Mouse (Mus musculus) stomach, postnatal 0 days (tissue): ENCODE results near the gene Abcb6. TPM values are rescaled to one million over a fixed set of nuclear protein-coding genes. Genes with fewer than 3 reads are reported as not detected.
A peak's percentile ranks its signal among the peaks of the same experiment; 100 is the strongest.

Experiments
- ATAC-seq: fragments of 200-750 bp; cut with Nextera tagmentation; 2 replicates; pipeline ENCODE4 v1.8.0; 2017; ENCODE audit not compliant: low FRiP score, low TSS enrichment
- DNase-seq: peaks from one replicate; pipeline ENCODE4 v3.0.0-alpha.2; 2016; ENCODE audit warnings: low spot score
- H3K27ac ChIP-seq: fragments of 300-500 bp; sonication (generic); replicated peaks from 2 replicates; pipeline ENCODE4 v1.5.1; 2014; ENCODE audit warnings: mild to moderate bottlenecking, control low read depth
- H3K27me3 ChIP-seq: fragments of 300-500 bp; sonication (generic); 2 replicates; pipeline ENCODE4 v1.6.1; 2014; ENCODE audit warnings: low read length; ENCODE audit not compliant: control insufficient read depth, insufficient read depth
- H3K36me3 ChIP-seq: fragments of 300-500 bp; sonication (generic); 2 replicates; pipeline ENCODE4 v1.6.1; 2014; ENCODE audit warnings: low read length, mixed read lengths; ENCODE audit not compliant: control insufficient read depth, insufficient read depth
- H3K4me1 ChIP-seq: fragments of 300-500 bp; sonication (generic); replicated peaks from 2 replicates; pipeline ENCODE4 v1.6.1; 2014; ENCODE audit warnings: antibody characterized with exemption; ENCODE audit not compliant: control insufficient read depth, insufficient read depth
- H3K4me2 ChIP-seq: fragments of 300-500 bp; sonication (generic); replicated peaks from 2 replicates; pipeline ENCODE4 v1.6.1; 2014; ENCODE audit warnings: low read depth, mild to moderate bottlenecking, control low read depth, moderate library complexity
- H3K4me3 ChIP-seq: fragments of 300-500 bp; sonication (generic); 2 replicates; pipeline ENCODE4 v1.5.1; 2014; ENCODE audit warnings: low read depth, low read length, control low read depth
- H3K9ac ChIP-seq: fragments of 300-500 bp; sonication (generic); 2 replicates; pipeline ENCODE4 v1.6.1; 2014; ENCODE audit warnings: mild to moderate bottlenecking, low read length, control low read depth, mixed read lengths
- H3K9me3 ChIP-seq: fragments of 300-500 bp; sonication (generic); 2 replicates; pipeline ENCODE4 v1.6.1; 2016; ENCODE audit warnings: low read length; ENCODE audit not compliant: control insufficient read depth
- CTCF ChIP-seq: IDR thresholded peaks from 2 replicates; pipeline ENCODE4 v1.5.1; 2016; ENCODE audit warnings: antibody characterized with exemption, low read depth, mild to moderate bottlenecking, moderate library complexity
- EP300 ChIP-seq: optimal IDR thresholded peaks from 2 replicates; pipeline ENCODE3; 2016; ENCODE audit warnings: antibody characterized with exemption
- WGBS: fragments of 180-500 bp; shearing (Covaris S2); extraction: QIAGEN DNeasy Blood & Tissue Kit; methylation state at CpG from one replicate; pipeline ENCODE4 v1.1.7; 2014; 5-methylcytosine and 5-hydroxymethylcytosine counted together
- polyA plus RNA-seq: library from polyadenylated mRNA; unstranded; fragments of >200 nt; fragmentation: Nextera tagmentation; extraction: Ambion mirVana; gene quantifications from 2 replicates; pipeline ENCODE4 v1.2.1, GENCODE M21; 2015

The Abcb6 gene
- polyA plus RNA-seq, 1 experiment from 2014 or later: 20.9 TPM

DNA sequence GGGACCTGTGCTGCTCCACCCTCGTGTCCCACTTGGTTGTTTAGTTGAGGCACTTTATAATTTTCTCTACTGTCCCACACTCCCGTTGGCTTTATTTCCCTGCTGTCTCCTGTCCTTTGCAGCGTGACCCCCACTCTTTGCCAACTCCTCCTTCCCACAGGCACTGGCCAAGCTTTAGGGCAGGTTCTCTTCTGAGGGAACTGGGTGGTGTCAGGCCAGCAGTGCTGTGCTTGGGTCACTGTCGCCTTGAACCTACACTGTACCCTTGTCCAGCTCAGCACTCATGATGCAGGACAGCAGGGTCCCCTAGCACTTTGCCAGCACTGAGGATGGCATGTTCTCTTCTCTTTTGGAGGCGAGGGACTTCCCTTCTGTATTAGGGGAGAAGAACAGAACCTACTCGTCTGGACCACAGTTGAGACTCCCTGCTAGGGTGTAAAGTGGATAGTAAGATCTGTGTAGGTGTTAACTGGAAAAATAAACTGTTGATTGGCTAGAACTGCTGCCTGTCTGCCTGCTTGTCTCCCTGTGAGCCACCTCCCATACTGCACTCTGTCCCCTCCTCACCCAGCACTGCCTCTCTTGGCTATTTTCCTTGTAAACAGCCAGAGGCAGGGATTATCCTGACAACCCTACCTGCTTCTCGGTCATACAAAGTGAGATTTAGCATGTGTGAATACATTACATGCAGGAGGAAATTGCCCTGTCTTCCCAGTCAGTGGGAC is 32.6 kb downstream of the Abcb6 start:
- H3K4me2 ChIP-seq: no peak overlapping the region
- peaks cover 34% of the 10 kb centered on the region for H3K36me3 ChIP-seq
- no peak overlapping the region for H3K9ac ChIP-seq
- H3K27ac ChIP-seq: no peak overlapping the region
- no peaks in the 10 kb centered on the region for H3K9me3 ChIP-seq
- DNase-seq: no peak
- WGBS: 77% methylated on average over 7 of the region's 7 CpGs
- no peak for ATAC-seq
- TF ChIP-seq CTCF: no peak
- no peak for TF ChIP-seq EP300
- 0 out of 2 replicates have a peak, but pooled peaks cover 3% of the 10 kb centered on the region for H3K4me1 ChIP-seq
- H3K4me3 ChIP-seq: no peak overlapping the region
- no peaks in the 10 kb centered on the region for H3K27me3 ChIP-seq

DNA sequence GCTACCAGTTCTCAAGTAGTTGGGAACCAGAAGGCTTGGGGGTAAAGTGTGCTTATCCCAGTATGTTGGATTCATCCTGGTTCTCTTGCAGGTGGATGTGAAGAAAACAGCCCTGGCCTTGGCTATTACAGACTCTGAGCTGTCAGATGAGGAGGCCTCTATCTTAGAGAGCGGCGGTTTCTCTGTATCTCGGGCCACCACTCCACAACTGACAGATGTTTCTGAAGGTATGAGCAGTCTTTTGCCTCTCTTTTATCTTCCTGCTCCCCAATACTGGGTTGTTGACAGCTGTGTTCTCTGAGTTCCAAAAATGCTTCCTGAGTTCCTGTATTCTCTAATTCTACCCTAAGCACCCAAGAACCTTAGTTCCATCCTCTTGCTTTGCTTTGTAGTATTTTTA is 34.6 kb downstream of the Abcb6 start:
- H3K27me3 ChIP-seq: no peaks in the 10 kb centered on the region
- H3K9ac ChIP-seq: no peak overlapping the region
- no peak overlapping the region for H3K27ac ChIP-seq
- H3K36me3 ChIP-seq: peaks cover 33% of the 10 kb centered on the region
- no peak overlapping the region for H3K4me3 ChIP-seq
- H3K9me3 ChIP-seq: no peaks in the 10 kb centered on the region
- ATAC-seq (no peak), DNase-seq (no peak)
- H3K4me2 ChIP-seq: no peak overlapping the region
- WGBS: 96% methylated on average over 3 of the region's 3 CpGs
- 0 out of 2 replicates have a peak, but pooled peaks cover 3% of the 10 kb centered on the region for H3K4me1 ChIP-seq
- TF ChIP-seq EP300 (no peak), CTCF (no peak)

DNA sequence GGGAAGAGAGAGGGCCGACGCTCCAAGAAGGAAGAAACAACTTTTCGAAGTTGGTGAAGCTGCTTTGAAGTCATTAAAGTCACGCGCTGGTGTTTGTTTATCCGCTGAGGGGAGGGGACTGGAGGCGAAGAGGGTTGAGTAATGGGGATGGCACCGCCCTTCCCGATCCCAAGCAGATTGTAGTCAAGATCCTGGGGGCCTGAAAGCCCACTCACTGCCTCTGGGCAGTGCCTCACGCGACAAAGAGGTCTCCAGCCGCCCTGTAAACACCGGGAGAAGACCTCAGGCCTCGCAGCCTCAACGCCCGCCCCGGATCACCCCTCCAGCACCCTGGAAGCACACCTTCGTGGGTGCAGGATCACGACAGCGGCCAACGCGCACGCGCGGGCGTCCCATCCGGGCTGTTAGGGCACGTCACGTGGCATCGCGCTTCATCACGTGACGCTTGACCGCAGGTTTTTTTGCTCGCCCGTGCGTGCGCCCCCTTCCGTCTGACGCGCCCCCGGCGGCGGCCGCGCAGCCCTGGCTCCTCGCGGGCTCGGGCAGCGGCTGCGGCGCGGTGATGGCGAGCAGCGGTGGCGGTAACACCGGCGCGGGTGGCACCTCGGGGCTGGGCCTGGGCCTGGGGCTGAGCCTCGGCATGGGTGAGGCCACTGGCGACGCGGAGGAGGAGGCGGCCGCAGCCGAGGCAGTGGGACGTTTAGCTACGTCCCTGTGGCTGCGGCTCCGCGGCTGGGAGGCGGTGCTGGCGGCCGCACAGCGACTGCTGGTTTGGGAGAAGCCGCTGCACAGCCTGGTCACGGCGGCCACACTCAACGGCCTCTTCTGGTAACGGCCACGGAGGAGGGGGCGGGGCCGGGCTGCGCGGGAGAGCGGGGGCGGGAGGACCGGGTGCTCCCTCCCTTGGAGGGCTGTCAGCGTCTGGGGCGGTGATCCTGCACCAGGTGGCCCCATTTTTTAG is 37.6 kb downstream of the Abcb6 start, which contains the start of the genes Cnppd1 and Retreg2:
TSS of gene Cnppd1 (minus strand) at position 411 of the 961 bp plus-strand sequence.
TSS of gene Retreg2 (plus strand) at position 478 of the 961 bp plus-strand sequence.
- ATAC-seq (peak; percentile 89), DNase-seq (peak; percentile 98)
- Histone ChIP-seq H3K4me3 (peak within 1 kb of the TSS; percentile 82), H3K9me3 (no peaks in the 10 kb centered on the region), H3K4me2 (peak within 1 kb of the TSS; percentile 89), H3K36me3 (peaks cover 35% of the 10 kb centered on the region), H3K27ac (peak within 1 kb of the TSS; percentile 96), H3K9ac (peak within 1 kb of the TSS; percentile 88), H3K4me1 (0 out of 2 replicates have a peak, but pooled peaks cover 3% of the 10 kb centered on the region), H3K27me3 (no peaks in the 10 kb centered on the region)
- whole genome bisulfite sequencing: under 1% methylated on average over 87 of the region's 91 CpGs
- TF ChIP-seq EP300: no peak
- peak; percentile 71 for TF ChIP-seq CTCF

DNA sequence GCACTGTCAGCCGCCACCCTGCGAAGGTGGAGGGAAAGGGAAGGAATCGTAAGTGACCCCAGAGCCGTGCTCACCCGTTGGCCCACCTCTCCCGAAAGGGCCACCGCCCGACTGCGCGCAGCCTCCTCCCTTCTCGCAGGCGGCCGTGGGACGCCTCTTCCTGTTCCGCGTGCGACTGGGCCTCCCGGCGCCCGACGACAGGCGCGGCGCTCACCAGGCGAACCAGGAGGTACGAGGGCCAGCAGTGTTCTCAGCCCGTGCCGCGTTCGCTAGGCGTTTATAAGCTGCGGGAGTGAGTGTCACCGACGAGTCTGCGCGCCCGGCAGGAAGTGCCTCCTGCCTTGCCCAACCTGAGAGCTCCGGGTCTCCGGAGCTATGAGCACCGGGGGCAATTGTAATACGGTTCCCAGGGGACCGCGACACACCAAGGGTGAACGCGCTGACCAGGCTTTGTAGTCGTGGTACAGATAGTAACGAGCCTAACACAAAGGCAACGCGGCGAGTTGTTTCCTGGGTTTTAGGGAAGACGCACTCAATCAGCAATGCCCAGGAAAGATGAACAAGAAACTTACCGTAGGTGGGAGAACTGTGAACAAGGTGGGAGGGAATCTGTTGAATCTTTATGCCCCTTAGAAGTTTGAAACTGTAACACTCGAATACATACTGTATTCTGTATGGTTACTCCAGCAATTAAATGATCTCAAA is 38.6 kb downstream of the Abcb6 start:
- Histone ChIP-seq H3K4me3 (peak overlapping the region; percentile 82), H3K4me1 (0 out of 2 replicates have a peak, but pooled peaks cover 3% of the 10 kb centered on the region), H3K4me2 (peak overlapping the region; percentile 89), H3K36me3 (peaks cover 34% of the 10 kb centered on the region), H3K27me3 (no peaks in the 10 kb centered on the region), H3K9me3 (no peaks in the 10 kb centered on the region), H3K27ac (peak overlapping the region; percentile 96), H3K9ac (peak overlapping the region; percentile 88)
- ATAC-seq: peak; percentile 61
- no peak for TF ChIP-seq CTCF
- TF ChIP-seq EP300: no peak
- peak; percentile 83 for DNase-seq
- under 1% methylated on average over 53 of the region's 53 CpGs for WGBS

DNA sequence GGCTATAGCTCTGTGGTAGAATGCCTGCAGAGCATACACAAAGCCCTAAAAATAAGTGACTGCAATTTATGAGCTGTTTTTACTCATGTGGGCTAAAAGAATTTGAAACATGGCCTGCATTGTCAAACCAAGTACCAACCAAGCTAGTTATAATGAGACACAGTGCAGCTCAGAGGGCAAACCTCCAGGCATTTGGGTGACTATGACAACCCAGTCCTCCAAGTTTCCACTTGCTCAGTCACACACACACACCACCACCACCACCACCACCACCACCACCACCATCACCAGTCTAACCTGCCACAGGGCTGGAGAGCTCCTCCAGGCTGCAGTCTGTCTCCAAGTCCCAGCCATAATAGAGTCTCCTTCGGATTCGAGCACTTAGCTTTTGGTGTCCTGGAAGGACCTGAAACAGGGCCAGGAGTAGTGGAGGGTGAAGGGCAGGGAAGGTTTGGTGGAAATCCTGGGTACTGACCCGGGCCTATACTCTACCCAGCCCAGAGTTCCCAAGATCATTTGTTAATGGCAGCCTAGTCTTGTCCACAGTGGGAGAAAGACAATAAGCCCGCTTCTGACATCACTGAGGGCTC is 39.5 kb downstream of the Abcb6 start:
- Histone ChIP-seq H3K4me2 (peak overlapping the region; percentile 89), H3K4me3 (peak overlapping the region; percentile 82), H3K36me3 (peaks cover 30% of the 10 kb centered on the region), H3K4me1 (0 out of 2 replicates have a peak, but pooled peaks cover 3% of the 10 kb centered on the region), H3K9me3 (no peaks in the 10 kb centered on the region), H3K27ac (peak overlapping the region; percentile 96), H3K9ac (peak overlapping the region; percentile 88), H3K27me3 (no peaks in the 10 kb centered on the region)
- ATAC-seq (no peak; the same call in 1 of the 2 replicates), DNase-seq (no peak)
- TF ChIP-seq EP300: no peak
- TF ChIP-seq CTCF: no peak
- WGBS: 32% methylated on average over 4 of the region's 4 CpGs
